Mouse (Mus musculus): ENCODE data around the gene Atf5.
A peak's percentile ranks its signal among the peaks of the same experiment; 100 is the strongest.

The Atf5 gene

GRCm38 (mm10) chr7:44850789-44851624 is 34.5 kb upstream of the Atf5 start:
- no peak for DNase-seq (ENCODE audit: extremely low spot score, low read depth, low spot score)

- DNase-seq (ENCODE audit: extremely low spot score, low read depth, low spot score), result no peak
Observed at GRCm38 (mm10) chr7:44850146-44850545, 33.7 kb upstream of the Atf5 start.

GRCm38 (mm10) chr7:44849416-44850111 is 33.1 kb upstream of the Atf5 start:
- peak; percentile 79 for DNase-seq (ENCODE audit: extremely low spot score, low read depth, low spot score)

- DNase-seq (ENCODE audit: extremely low spot score, low read depth, low spot score), result peak; percentile 98
Observed at GRCm38 (mm10) chr7:44848561-44849415, 32.3 kb upstream of the Atf5 start, which contains the start of the genes Akt1s1 and Tbc1d17. Gene Akt1s1, plus strand, starts transcription at chr7:44848991. Gene Tbc1d17, minus strand, starts transcription at chr7:44849079.

GRCm38 (mm10) chr7:44847772-44848171 is 31.3 kb upstream of the Atf5 start:
- DNase-seq (ENCODE audit: extremely low spot score, low read depth, low spot score), result no peak

- DNase-seq (ENCODE audit: extremely low spot score, low read depth, low spot score), result no peak
Observed at GRCm38 (mm10) chr7:44846804-44847203, 30.3 kb upstream of the Atf5 start.

- DNase-seq (ENCODE audit: extremely low spot score, low read depth, low spot score), result no peak
Observed at GRCm38 (mm10) chr7:44845006-44845405, 28.5 kb upstream of the Atf5 start.

GRCm38 (mm10) chr7:44841825-44842463 is 25.5 kb upstream of the Atf5 start:
- no peak for DNase-seq (ENCODE audit: extremely low spot score, low read depth, low spot score)

- DNase-seq (ENCODE audit: extremely low spot score, low read depth, low spot score), result no peak
Observed at GRCm38 (mm10) chr7:44840426-44840825, 24.0 kb upstream of the Atf5 start.

- no peak for DNase-seq (ENCODE audit: extremely low spot score, low read depth, low spot score)
Observed at GRCm38 (mm10) chr7:44839491-44840191, 23.2 kb upstream of the Atf5 start.

- DNase-seq (ENCODE audit: extremely low spot score, low read depth, low spot score), result no peak
Observed at GRCm38 (mm10) chr7:44839171-44839490, 22.7 kb upstream of the Atf5 start.

- DNase-seq (ENCODE audit: extremely low spot score, low read depth, low spot score), result no peak
Observed at GRCm38 (mm10) chr7:44838073-44838472, 21.6 kb upstream of the Atf5 start.

GRCm38 (mm10) chr7:44836423-44837053 is 20.1 kb upstream of the Atf5 start:
- no peak for DNase-seq (ENCODE audit: extremely low spot score, low read depth, low spot score)

- no peak for DNase-seq (ENCODE audit: extremely low spot score, low read depth, low spot score)
Observed at GRCm38 (mm10) chr7:44836016-44836404, 19.6 kb upstream of the Atf5 start.

GRCm38 (mm10) chr7:44835373-44836015 is 19.0 kb upstream of the Atf5 start:
- DNase-seq (ENCODE audit: extremely low spot score, low read depth, low spot score), result no peak

- DNase-seq (ENCODE audit: extremely low spot score, low read depth, low spot score), result no peak
Observed at GRCm38 (mm10) chr7:44832763-44833162, 16.3 kb upstream of the Atf5 start.

GRCm38 (mm10) chr7:44828706-44829105 is 12.2 kb upstream of the Atf5 start:
- DNase-seq (ENCODE audit: extremely low spot score, low read depth, low spot score), result no peak

GRCm38 (mm10) chr7:44826771-44827170 is 10.3 kb upstream of the Atf5 start:
- no peak for DNase-seq (ENCODE audit: extremely low spot score, low read depth, low spot score)

- peak; percentile 42 for DNase-seq (ENCODE audit: extremely low spot score, low read depth, low spot score)
Observed at GRCm38 (mm10) chr7:44824872-44825271, 8.4 kb upstream of the Atf5 start.
